Mouse (Mus musculus) C2C12 (cell line): Measurements from ENCODE around the gene Ston2. TPM values are rescaled to one million over a fixed set of nuclear protein-coding genes. Genes with fewer than 3 reads are reported as not detected.
"Not testable (repeated sequence)": the region's sequence is repeated elsewhere in the genome, so short reads cannot be mapped to it uniquely, and the experiment has no call there.

ENCODE experiments used
- H3K27me3 ChIP-seq: one replicate; pipeline ENCODE4 v1.6.1; 2011; ENCODE audit not compliant: control insufficient read depth, insufficient read depth, insufficient read length
- H3K36me3 ChIP-seq: one replicate; pipeline ENCODE4 v1.6.1; 2011; ENCODE audit not compliant: control insufficient read depth, insufficient read depth
- H3K4me3 ChIP-seq: one replicate; pipeline ENCODE4 v1.5.1; 2011; ENCODE audit warnings: mild to moderate bottlenecking, control low read depth; ENCODE audit not compliant: poor library complexity, insufficient read depth, severe bottlenecking
- H3K79me2 ChIP-seq: one replicate; pipeline ENCODE4 v1.6.1; 2011; ENCODE audit not compliant: control insufficient read depth, insufficient read depth
- H3K79me3 ChIP-seq: one replicate; pipeline ENCODE4 v1.6.1; 2011; ENCODE audit warnings: low read depth, control low read depth
- H3ac ChIP-seq: one replicate; pipeline ENCODE3; 2011; ENCODE audit warnings: low read depth; ENCODE audit not compliant: control insufficient read depth, insufficient read length
- CEBPB ChIP-seq: IDR thresholded peaks from one replicate; pipeline ENCODE4 v1.6.1; 2011; ENCODE audit warnings: low read depth, mild to moderate bottlenecking, control low read depth, moderate library complexity
- CTCF ChIP-seq: IDR thresholded peaks from one replicate; pipeline ENCODE4 v1.5.1; 2011; ENCODE audit not compliant: control insufficient read depth, insufficient read depth, insufficient read length
- FOSL1 ChIP-seq: IDR thresholded peaks from one replicate; pipeline ENCODE4 v1.8.0; 2011; ENCODE audit warnings: mild to moderate bottlenecking, low read length; ENCODE audit not compliant: poor library complexity, insufficient read depth, severe bottlenecking
- MAX ChIP-seq: IDR thresholded peaks from one replicate; pipeline ENCODE4 v1.6.1; 2011; ENCODE audit warnings: mild to moderate bottlenecking, control low read depth
- MYOD1 ChIP-seq: IDR thresholded peaks from one replicate; pipeline ENCODE4 v1.6.1; 2011; ENCODE audit warnings: low read depth; ENCODE audit not compliant: control insufficient read depth, insufficient read length
- MYOG ChIP-seq: IDR thresholded peaks from one replicate; pipeline ENCODE4 v1.6.1; 2011; ENCODE audit not compliant: control insufficient read depth, insufficient read length; ENCODE audit errors: extremely low read depth
- USF1 ChIP-seq: IDR thresholded peaks from one replicate; pipeline ENCODE4 v1.6.1; 2011; ENCODE audit warnings: low read depth, mild to moderate bottlenecking, control low read depth, moderate library complexity
- microRNA-seq: library from miRNA; unstranded; fragments of <30 nt; microRNA quantifications from one replicate; pipeline ENCODE4, GENCODE M21; 2019; ENCODE audit warnings: borderline microRNAs expressed
- polyA plus RNA-seq: library from polyadenylated mRNA; unstranded; fragments of >200 nt; fragmentation: generic; extraction: Trizol; gene quantifications from one replicate; pipeline ENCODE4 v1.2.1, GENCODE M21; 2012; ENCODE audit warnings: missing spikeins

The Ston2 gene
- polyA plus RNA-seq, 1 experiment: 11.6 TPM

- TF ChIP-seq MAX (no peak), USF1 (no peak), CEBPB (no peak), CTCF (no peak), MYOG (no peak), FOSL1 (no peak), MYOD1 (no peak)
- no peak overlapping the region for H3ac ChIP-seq
- no peak overlapping the region for H3K4me3 ChIP-seq
- H3K27me3 ChIP-seq: no peaks in the 10 kb centered on the region
- peaks cover 35% of the 10 kb centered on the region for H3K79me3 ChIP-seq
- peaks cover 73% of the 10 kb centered on the region for H3K79me2 ChIP-seq
- peaks cover 26% of the 10 kb centered on the region for H3K36me3 ChIP-seq
These were observed 201.1 kb downstream of the Ston2 start for GRCm38 (mm10) chr12:91587077-91587476.

GRCm38 (mm10) chr12:91585815-91586214 is 202.4 kb downstream of the Ston2 start:
- Histone ChIP-seq H3K79me3 (peaks cover 35% of the 10 kb centered on the region), H3K36me3 (peaks cover 31% of the 10 kb centered on the region), H3K79me2 (peaks cover 80% of the 10 kb centered on the region)
- not testable (repeated sequence) for H3K27me3 ChIP-seq, H3K4me3 ChIP-seq, H3ac ChIP-seq

- Histone ChIP-seq H3K79me3 (peaks cover 37% of the 10 kb centered on the region), H3K27me3 (no peaks in the 10 kb centered on the region), H3K4me3 (no peak overlapping the region), H3K79me2 (peaks cover 86% of the 10 kb centered on the region), H3ac (no peak overlapping the region), H3K36me3 (peaks cover 33% of the 10 kb centered on the region)
- TF ChIP-seq FOSL1 (no peak), CEBPB (peak; percentile 77)
These were observed 203.0 kb downstream of the Ston2 start for GRCm38 (mm10) chr12:91585206-91585605.

GRCm38 (mm10) chr12:91583409-91583808 is 204.8 kb downstream of the Ston2 start:
- Histone ChIP-seq H3K27me3 (no peaks in the 10 kb centered on the region), H3K79me2 (peaks cover 81% of the 10 kb centered on the region), H3K36me3 (peaks cover 33% of the 10 kb centered on the region), H3K79me3 (peaks cover 34% of the 10 kb centered on the region), H3K4me3 (no peak overlapping the region), H3ac (no peak overlapping the region)
- no peak for TF ChIP-seq FOSL1
- TF ChIP-seq MYOG: no peak
- no peak for TF ChIP-seq CTCF
- no peak for TF ChIP-seq MYOD1
- no peak for TF ChIP-seq CEBPB
- TF ChIP-seq USF1: no peak
- TF ChIP-seq MAX: no peak

Small RNA genes lying within 50 kb of the gene (microRNA-seq; reads per million reads assigned to microRNA genes)
- not detected for gene Gm22015

Other genes starting within 250 kb of the Ston2 start
- 5.1 TPM for gene Gtf2a1, start 197.9 kb downstream of the Ston2 start, polyA plus RNA-seq
- 20.9 TPM for gene Sel1l, start 60.8 kb upstream of the Ston2 start, polyA plus RNA-seq